In genomic region chr1:75450314-75451005, GRCm38 (mm10) we compare ENCODE assay signal across 8 mouse cellular contexts. TPM values are rescaled to one million over a fixed set of nuclear protein-coding genes. Genes with fewer than 3 reads are reported as not detected.
A peak's percentile ranks its signal among the peaks of the same experiment; 100 is the strongest.
DNase-seq lines count a peak whose midpoint lies in the region; ATAC-seq lines count a peak whose summit lies in the region.

TSS of gene Asic4 (plus strand) at chr1:75450436.

- H3K4me1 ChIP-seq in limb, embryonic 13.5 days, result peaks cover 68% of the 10 kb centered on the region
- H3K4me1 ChIP-seq in neural tube, embryonic 15.5 days, result peaks cover 83% of the 10 kb centered on the region

- WGBS in limb, embryonic 13.5 days, result 3% methylated on average over 34 of the region's 35 CpGs
- WGBS in neural tube, embryonic 15.5 days, result 1% methylated on average over 35 of the region's 35 CpGs

- peak within 1 kb of the TSS; percentile 43; the same call in 1 of the 2 replicates for H3K9ac ChIP-seq in limb, embryonic 13.5 days
- peak within 1 kb of the TSS; percentile 52 for H3K9ac ChIP-seq in neural tube, embryonic 15.5 days (replicated peaks)

- no peaks in the 10 kb centered on the region for H3K36me3 ChIP-seq in limb, embryonic 13.5 days
- H3K36me3 ChIP-seq in neural tube, embryonic 15.5 days, result no peaks in the 10 kb centered on the region

- H3K27me3 ChIP-seq in limb, embryonic 13.5 days, result peaks cover 99% of the 10 kb centered on the region
- peaks cover 12% of the 10 kb centered on the region for H3K27me3 ChIP-seq in neural tube, embryonic 15.5 days (replicated peaks)

- H3K27ac ChIP-seq in limb, embryonic 13.5 days, result no peak within 1 kb of the TSS
- peak within 1 kb of the TSS; percentile 71 for H3K27ac ChIP-seq in neural tube, embryonic 15.5 days (replicated peaks)

- H3K4me2 ChIP-seq in limb, embryonic 13.5 days (replicated peaks), result peak within 1 kb of the TSS; percentile 60
- peak within 1 kb of the TSS; percentile 77 for H3K4me2 ChIP-seq in neural tube, embryonic 15.5 days

- H3K4me3 ChIP-seq in limb, embryonic 13.5 days, result peak within 1 kb of the TSS; percentile 29
- peak within 1 kb of the TSS; percentile 41 for H3K4me3 ChIP-seq in neural tube, embryonic 15.5 days (replicated peaks)

- ATAC-seq in limb, embryonic 13.5 days (ENCODE audit: low FRiP score, low read depth), result no peak
- no peak for ATAC-seq in neural tube, embryonic 15.5 days (ENCODE audit: low FRiP score)

- peak; percentile 60 for DNase-seq in embryo, embryonic 10 days (ENCODE audit: low spot score)
- no peak for DNase-seq in embryo, embryonic 9.5 days (ENCODE audit: extremely low spot score)
- DNase-seq in lung, postnatal 10 days, result peak; percentile 31
- no peak for DNase-seq in lung, adult 18-20 months
- no peak for DNase-seq in right cerebral cortex, postnatal 4 days
- DNase-seq in adipocyte (ENCODE audit: low spot score), result no peak

- H3K9me3 ChIP-seq in limb, embryonic 13.5 days, result no peaks in the 10 kb centered on the region
- H3K9me3 ChIP-seq in neural tube, embryonic 15.5 days (replicated peaks), result no peaks in the 10 kb centered on the region

RNA-seq across cellular contexts. Expression of gene Asic4, which starts in this region (rescaled TPM):
- polyA plus RNA-seq in limb, embryonic 13.5 days (2015; fragmentation: Nextera tagmentation; extraction: Ambion mirVana), result 0.65 and 0.80 TPM in 2 replicates
- 22.9 and 31.6 TPM in 2 replicates for polyA plus RNA-seq in neural tube, embryonic 15.5 days (2015; fragmentation: Nextera tagmentation; extraction: Ambion mirVana)

Comparison
In these comparisons a context has a peak if more than half of its experiments do, and no peak if none do; other contexts are left out.
1. RNA of gene Asic4 (polyA plus RNA-seq): 22.9 to 31.6 TPM in neural tube, embryonic 15.5 days; 0.65 to 0.80 TPM in limb, embryonic 13.5 days; every median in the first group is over 10 times any median in the second.
2. DNase-seq: peak in embryo, embryonic 10 days (single experiment) and lung, postnatal 10 days (single experiment); none in embryo, embryonic 9.5 days (single experiment), lung, adult 18-20 months (0 of 2), right cerebral cortex, postnatal 4 days (single experiment) and adipocyte (single experiment).